In the genomic region with DNA sequence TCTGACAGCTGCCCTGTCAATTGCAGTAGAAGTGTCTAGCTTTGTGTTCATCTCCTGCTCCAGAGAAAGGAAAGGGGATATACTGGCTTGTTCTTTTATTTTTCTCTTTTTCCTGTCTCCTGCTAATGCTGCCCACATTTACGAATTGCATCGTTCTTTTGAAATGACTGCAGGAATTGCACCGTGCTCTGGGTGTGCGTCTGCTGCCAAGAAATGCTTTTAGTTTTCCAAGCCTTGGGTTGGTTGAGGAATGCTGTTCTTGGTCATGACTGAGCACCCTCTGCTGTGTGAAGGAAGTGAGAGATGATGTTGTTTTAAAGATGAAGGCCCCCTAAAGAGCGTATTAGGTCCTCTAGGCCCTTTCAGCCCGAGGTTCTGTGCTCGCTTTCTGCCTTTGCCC, we compare ENCODE assay signal across 15 mouse cellular contexts.
"Had no signal": no experiment of that assay in that cellular context is flagged by ENCODE, and none has a peak within 500 bp of the region (broad histone marks: within the 10 kb centered on the region; RNA-seq: fewer than 3 reads in every experiment).

No protein-coding gene starts in this region.

- H3K4me2 ChIP-seq: limb, embryonic 12.5 days; liver, embryonic 13.5 days; midbrain, embryonic 13.5 days had no signal

- H3K9ac ChIP-seq: limb, embryonic 12.5 days; liver, embryonic 13.5 days; midbrain, embryonic 13.5 days had no signal

- DNase-seq: kidney, adult 2 months; kidney, postnatal 25 days; layer of hippocampus, adult 9-11 months; liver, embryonic 13.5 days; lung, adult 2 months; lung, postnatal 14 days; lung, postnatal 4 days; right cerebral cortex, postnatal 4 days; thymus, postnatal 25 days had no signal

- H3K9me3 ChIP-seq: limb, embryonic 12.5 days; liver, embryonic 13.5 days; midbrain, embryonic 13.5 days had no signal

- H3K27me3 ChIP-seq: liver, embryonic 13.5 days; midbrain, embryonic 13.5 days had no signal

- H3K4me3 ChIP-seq: layer of hippocampus, adult 2 months; left cerebral cortex, adult 2 months; limb, embryonic 12.5 days; liver, embryonic 13.5 days; midbrain, embryonic 13.5 days had no signal

- H3K4me1 ChIP-seq: liver, embryonic 13.5 days had no signal

- H3K27ac ChIP-seq: kidney, postnatal 0 days; layer of hippocampus, adult 2 months; left cerebral cortex, adult 2 months; liver, embryonic 13.5 days; midbrain, embryonic 13.5 days had no signal

- ATAC-seq: midbrain, embryonic 13.5 days; midbrain, embryonic 16.5 days had no signal
